Mouse (Mus musculus): ENCODE results near the gene Zfp385c.
"Not testable (repeated sequence)": the region's sequence is repeated elsewhere in the genome, so short reads cannot be mapped to it uniquely, and the experiment has no call there.

Zfp385c gene

DNA sequence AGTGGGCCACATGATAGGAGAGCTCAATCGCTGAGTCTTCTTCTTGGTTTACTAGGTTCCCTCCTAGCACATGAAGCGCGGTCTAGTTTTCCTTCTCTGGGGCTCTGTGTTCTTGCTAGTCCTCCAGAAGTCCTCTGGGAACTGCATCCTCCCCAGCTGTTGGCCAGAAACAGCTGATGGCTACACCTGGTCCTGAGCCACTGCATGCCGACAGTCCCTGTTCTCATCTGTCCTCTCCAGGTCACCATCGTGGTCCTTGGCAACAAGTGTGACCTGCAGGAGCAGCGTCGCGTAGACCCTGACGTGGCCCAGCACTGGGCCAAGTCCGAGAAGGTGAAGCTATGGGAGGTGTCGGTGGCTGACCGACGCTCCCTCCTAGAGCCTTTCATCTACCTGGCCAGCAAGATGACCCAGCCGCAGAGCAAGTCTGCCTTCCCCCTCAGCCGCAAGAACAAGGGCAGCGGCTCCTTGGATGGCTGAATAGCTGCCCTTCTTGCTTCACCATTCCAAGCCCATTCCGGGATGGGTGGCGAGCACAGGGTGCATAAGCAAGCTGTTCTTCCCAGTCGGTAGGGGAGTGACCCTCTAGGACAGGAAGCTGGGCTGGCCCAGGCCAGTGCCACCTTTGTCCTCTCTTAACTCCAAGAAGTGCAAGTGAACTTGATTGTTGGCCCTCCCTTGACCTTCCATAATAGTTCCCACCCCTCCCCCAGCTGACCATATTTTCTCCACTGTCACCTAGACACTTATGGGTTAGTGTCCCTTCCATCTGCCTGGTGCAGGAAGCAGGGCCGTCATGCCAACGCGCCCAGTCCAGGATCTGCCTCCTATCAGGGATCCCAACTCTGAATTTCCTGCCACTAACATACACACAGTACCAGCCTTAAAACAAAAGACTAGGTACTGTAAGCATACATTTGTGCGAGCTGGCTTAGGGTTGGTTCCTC, 66.2 kb downstream of the Zfp385c start:
- DNase-seq = no peak

DNA sequence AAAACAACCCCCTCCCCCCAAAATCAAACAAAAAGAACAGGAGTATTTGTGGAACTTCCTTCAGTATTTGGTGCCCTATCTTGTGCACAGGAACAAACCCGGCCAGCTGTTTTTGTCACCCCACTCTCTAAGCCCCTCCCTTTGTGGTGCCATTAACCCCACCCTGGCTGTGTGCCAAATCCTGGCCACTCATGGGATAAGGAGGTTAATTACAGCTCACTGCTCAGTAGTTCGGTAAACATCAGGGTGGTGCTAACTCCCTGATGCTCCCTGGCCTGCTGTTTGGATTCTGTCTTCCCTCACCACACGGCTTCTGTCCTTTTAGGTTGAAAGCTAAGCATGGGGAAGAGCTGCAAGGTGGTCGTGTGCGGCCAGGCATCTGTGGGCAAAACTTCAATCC, 68.4 kb downstream of the Zfp385c start:
- peak; percentile 62 to 79 for DNase-seq

DNA sequence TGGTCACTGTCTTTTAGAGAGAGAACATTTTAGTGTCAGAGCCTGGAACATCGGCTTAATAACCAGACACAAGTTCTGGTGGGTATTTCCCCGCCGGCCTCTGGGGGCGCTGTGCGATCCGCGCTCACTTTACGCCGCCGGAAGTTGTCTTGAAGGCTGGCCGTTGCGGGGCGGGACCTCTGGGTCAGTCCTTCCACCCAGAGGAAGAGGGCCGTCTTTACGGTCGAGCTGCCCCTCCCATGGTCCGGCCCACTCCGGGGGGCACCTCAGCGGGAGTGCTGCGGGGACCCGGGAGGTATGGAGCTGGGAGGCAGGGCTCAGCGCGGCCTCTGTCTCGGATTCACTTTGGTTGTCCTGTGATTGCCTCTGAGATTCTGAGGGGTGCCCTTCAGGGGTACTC, 69.5 kb downstream of the Zfp385c start:
- DNase-seq = peak; percentile 97

GRCm38 (mm10) chr11:100619982-100620381, 72.3 kb downstream of the Zfp385c start, which contains the start of gene Dnajc7:
TSS of gene Dnajc7 (minus strand) at chr11:100620168.
- no peak for DNase-seq

DNA sequence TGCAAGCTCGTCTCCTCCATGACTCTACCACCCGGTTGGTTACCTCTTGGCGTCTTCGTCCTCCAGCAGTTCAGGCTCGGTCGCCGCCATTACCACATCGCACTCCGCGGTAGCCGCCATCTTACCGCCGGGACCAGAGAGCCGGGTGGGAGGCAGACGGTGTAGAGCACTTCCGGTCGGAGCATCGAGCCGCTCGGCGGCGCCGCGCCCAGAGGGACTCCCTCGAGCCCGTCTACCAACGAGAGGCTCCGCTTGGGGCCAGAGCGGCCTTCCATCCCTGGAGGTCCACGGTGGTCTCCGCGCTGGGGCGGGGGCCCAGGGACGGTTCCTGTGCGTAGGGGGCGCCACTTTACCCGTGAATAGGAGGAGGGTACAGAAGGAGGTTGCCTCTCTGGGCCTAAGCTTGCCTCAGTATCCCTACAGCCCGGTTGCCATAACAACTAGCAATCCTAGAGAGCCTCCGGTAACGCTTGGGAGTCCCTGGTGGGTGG, 72.7 kb downstream of the Zfp385c start:
- peak; percentile 95 for DNase-seq

- peak; percentile 67 to 77 for DNase-seq
Measured at GRCm38 (mm10) chr11:100618761-100619484, 73.3 kb downstream of the Zfp385c start, which contains the start of gene Nkiras2. TSS of gene Nkiras2 (plus strand) at chr11:100619244.

GRCm38 (mm10) chr11:100617480-100617879, 74.8 kb downstream of the Zfp385c start:
- no peak for DNase-seq

DNA sequence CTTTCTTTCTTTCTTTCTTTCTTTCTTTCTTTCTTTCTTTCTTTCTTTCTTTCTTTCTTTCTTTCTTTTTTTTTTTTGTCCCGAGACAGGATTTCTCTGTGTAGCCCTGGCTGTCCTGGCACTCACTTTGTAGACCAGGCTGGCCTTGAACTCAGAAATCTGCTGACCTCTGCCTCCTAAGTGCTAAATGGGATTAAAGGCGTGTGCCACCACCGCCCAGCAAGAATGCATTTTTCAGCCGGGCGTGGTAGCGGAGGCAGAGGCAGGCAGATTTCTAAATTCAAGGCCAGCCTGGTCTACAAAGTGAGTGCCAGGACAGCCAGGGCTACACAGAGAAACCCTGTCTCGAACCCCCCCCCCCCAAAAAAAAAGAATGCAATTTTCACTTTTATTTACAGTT, 75.4 kb downstream of the Zfp385c start:
- not testable (repeated sequence) for DNase-seq

DNA sequence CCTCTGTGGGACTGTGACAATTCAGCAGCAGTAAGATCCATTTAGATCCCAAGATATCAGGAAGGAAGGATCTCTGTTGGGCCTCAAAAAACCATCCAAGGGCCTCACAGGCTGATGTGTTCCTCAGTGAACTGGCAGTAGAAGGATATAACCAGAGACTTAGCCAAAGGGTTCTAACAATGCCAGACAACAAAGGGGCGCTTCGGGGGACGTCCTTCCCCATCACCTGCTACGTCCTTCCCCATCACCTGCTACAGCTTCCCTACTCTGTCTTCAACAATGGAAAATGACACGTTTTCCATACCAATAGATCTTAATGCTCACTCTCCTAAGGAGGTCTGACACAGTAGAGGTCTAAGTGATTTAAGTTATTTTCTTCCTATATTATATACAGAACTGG, 75.9 kb downstream of the Zfp385c start:
- DNase-seq = no peak

GRCm38 (mm10) chr11:100613241-100613640, 79.0 kb downstream of the Zfp385c start:
- DNase-seq = peak in 1 of 2 experiments; percentile 34

DNA sequence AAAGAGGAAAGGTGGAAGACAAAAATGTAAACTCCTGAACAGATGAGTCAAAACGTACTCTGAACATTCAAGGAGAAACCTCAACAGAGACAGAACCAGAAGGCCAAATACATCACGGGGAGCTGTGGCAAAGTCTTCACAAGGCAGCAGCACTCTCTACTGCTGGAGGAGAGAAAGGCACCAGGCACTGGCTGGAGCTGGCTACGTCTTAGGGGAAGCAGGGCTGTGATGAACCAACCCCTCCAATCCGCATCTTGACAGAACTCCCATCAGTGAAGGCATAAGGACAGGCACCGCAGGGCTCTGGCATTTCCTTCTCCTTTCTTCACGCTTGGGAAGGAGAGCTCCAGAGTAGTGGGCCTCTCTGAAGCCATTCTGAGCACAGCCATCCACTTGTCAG, 80.6 kb downstream of the Zfp385c start:
- DNase-seq = no peak

DNA sequence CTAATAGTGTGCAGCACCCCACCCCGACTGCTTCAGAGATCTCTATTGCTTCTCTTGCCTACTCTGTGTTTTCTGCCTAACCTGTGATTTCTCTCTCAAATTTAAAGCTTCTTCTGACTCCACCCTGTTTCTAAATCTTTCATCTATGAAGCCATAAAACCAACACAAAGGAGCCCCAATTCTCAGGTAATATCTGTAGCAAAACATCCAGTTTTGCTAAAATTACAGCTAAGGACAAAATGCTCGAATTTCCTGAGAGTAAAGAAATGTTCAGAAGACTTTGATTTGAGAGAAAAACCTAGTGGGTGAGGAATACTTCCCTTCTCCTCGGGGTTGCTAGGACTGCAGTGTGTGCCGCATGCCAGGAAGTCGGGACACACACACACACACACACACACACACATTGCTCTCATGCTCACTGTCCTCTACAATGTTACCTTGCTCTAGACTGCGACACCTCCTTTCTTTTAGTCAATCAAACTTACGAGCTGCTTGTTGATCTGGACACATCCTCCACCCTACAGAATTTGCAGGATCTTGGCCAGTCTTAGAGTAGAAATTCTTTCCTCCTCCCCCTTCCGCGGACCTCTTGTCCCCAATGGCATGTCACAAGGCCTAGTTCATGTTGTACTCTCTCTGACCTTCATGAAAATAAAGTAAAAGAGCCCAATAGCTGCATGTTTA, 82.1 kb downstream of the Zfp385c start:
- peak; percentile 52 to 65 for DNase-seq

DNA sequence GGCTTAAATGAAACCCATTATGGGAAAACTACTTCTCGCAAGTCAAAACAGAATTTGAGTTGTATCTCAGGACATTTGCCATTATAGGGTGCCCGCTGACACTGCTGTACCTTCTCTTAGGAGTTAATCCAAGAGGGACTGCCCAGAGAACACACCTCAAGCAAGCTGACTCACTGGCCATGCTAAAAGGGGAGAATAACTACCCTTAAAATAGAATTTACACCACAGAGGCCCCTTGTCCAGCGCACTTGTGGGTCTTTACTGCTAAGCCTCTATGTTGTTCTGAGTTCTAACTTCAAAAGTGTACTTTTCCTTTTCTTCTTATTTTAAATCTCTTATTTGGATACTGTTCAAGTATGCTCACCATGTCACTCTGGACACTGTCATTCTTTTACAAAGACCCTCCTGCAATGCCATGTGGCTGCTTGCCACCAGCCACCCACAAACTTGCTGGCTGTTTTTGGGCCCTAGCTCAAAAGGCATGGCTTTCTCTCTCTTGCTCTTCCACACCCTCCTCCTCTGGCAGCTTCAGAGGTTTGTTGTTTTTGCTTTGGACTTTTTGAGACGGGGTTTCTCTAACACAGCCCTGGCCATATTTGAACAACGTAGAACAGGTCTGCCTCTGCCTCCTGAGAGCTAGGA, 82.8 kb downstream of the Zfp385c start:
- DNase-seq = no peak

DNA sequence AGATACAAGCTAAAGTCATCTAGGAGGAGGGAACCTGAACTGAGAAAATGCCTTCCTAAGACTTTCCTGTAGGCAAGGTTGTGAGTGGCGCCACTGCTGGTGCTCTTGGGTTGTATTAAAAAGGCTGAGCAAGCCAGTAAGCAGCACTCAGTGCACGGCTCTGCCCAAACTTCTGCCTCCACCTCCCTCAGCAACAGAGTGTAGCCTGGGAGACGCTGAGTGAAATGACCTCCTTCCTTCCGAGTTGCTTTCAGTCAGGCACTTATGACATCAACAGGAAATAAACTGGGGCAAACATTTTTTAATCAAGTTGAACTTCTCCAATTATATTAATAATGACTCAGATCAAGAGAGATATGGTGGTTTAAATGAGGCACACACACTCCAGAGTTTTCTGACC, 83.5 kb downstream of the Zfp385c start:
- DNase-seq = peak; percentile 32 to 38

DNA sequence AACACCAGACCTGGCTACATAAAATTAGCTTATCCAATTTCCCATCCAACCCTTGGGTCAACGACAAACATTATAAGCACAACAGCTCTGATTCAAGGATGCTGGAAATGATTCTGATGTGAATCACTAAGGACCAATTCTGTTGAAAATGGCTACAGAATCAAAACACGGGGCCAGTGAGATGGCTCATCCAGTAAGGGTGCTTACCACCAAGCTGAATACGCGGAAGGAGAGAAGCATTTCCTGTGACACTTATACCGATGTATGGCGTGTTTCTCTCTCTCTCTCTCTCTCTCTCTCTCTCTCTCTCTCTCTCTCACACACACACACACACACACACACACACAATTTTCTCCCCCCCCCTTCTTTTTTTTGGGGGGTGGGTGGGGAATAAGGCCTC, 85.1 kb downstream of the Zfp385c start:
- no peak for DNase-seq

- no peak for DNase-seq
Measured at GRCm38 (mm10) chr11:100605451-100605850, 86.8 kb downstream of the Zfp385c start.

GRCm38 (mm10) chr11:100604321-100605005, 87.8 kb downstream of the Zfp385c start:
- DNase-seq = no peak

GRCm38 (mm10) chr11:100603813-100604212, 88.4 kb downstream of the Zfp385c start:
- DNase-seq = no peak

- DNase-seq = no peak
Measured at GRCm38 (mm10) chr11:100603155-100603554, 89.1 kb downstream of the Zfp385c start.

DNA sequence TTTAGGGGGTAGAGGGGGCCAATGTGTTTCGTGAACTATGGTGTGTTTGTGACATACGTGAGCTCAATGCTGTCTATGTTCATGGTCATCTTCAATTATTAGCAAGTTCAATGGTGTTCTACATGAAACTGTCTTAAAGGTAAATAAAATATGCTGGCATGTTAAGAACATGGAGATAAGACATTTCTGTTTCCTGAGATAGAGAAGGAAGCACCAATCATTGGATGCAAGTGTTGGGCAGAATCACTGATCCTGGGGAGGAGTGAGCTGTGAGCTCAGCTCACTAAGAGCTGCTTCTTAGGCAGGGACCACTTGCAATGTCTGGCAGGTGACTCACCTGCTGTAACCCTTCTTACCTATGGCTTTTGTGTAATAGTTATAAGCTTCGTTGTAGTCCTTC, 90.9 kb downstream of the Zfp385c start:
- no peak for DNase-seq

- DNase-seq = no peak
Measured at GRCm38 (mm10) chr11:100598074-100598473, 94.2 kb downstream of the Zfp385c start.

DNA sequence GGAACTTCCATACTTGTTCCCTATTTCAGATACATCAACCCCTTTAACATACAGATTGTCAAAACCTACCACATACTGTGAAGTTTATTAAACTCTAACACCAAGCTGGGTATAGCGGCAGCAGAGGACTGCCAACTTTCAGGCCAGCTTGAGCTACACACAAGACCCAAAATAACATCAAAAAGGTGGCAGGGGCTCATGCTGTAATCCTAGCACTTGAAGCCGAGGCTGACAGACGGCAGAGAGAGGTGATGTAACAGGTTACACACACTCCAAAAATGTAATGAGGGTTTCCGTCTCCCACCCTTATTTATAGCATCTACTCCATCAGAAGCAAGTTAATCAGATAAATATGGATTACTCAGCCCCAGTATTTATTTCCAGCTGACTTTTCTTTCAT, 96.7 kb downstream of the Zfp385c start:
- no peak for DNase-seq

Data from kidney, postnatal 36 days (tissue).